Mouse (Mus musculus) bone marrow, adult 2 months (tissue): ENCODE data around the gene Gm28036. TPM values are rescaled to one million over a fixed set of nuclear protein-coding genes. Genes with fewer than 3 reads are reported as not detected.

Experiments used
- H3K27ac ChIP-seq: fragments of 200-500 bp; 2 replicates; pipeline ENCODE4 v1.5.1; 2012; ENCODE audit warnings: low read depth, mild to moderate bottlenecking, control low read depth, inconsistent platforms, low read length; ENCODE audit not compliant: control insufficient read depth, poor library complexity, insufficient read depth
- H3K4me1 ChIP-seq: fragments of 200-500 bp; 2 replicates; pipeline ENCODE4 v1.6.1; 2011; ENCODE audit warnings: low read length; ENCODE audit not compliant: control insufficient read depth, insufficient read depth
- H3K4me3 ChIP-seq: fragments of 200-500 bp; replicated peaks from 2 replicates; pipeline ENCODE3; 2011; ENCODE audit warnings: mild to moderate bottlenecking, low read depth, low read length, control low read depth; ENCODE audit not compliant: control insufficient read depth
- CTCF ChIP-seq: fragments of 200-500 bp; IDR thresholded peaks from 2 replicates; pipeline ENCODE4 v1.5.1; 2011; ENCODE audit warnings: low read length, control low read depth; ENCODE audit not compliant: control insufficient read depth, insufficient read depth
- POLR2A ChIP-seq: fragments of 200-500 bp; IDR thresholded peaks from 2 replicates; pipeline ENCODE4 v1.6.1; 2011; ENCODE audit warnings: low read depth, mild to moderate bottlenecking, control low read depth, low read length, borderline replicate concordance; ENCODE audit not compliant: control insufficient read depth
- WGBS: fragments of 180-500 bp; shearing (Covaris S2); methylation state at CpG from one replicate; pipeline ENCODE4 v1.1.7; 2018; 5-methylcytosine and 5-hydroxymethylcytosine counted together
- polyA plus RNA-seq: library from polyadenylated mRNA; stranded (reverse); fragments of >200 nt; gene quantifications from 2 replicates; pipeline ENCODE4 v1.2.4, GENCODE M21; 2011; ENCODE audit warnings: low replicate concordance; ENCODE audit not compliant: missing spikeins, insufficient read depth, insufficient read length

The Gm28036 gene
- 5.8 and 24.5 TPM in 2 replicates for polyA plus RNA-seq

DNA sequence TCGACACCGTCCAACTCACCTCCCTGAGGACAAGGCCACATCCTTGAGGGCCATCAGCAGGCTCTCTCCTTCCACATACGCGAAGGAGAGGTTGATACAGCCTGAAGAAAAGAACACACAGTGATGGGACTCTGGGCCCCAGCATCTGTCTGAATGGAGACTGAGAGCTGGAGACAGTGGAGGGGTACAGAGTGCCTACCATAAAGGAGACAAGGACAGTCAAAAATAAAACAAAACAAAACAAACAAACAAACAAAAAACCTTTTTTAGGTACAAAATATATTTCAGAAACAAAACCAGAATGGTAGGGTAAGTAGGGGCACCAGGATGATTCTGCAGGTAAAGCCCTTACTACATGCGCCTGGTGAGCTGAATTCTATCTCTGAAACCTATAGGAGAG, at the start of gene Gm28036:
TSS of gene Gm28036 (minus strand) at position 101 of the 400 bp plus-strand sequence.
- 98% methylated on average over 5 of the region's 5 CpGs for WGBS
- Histone ChIP-seq H3K4me1 (no peaks in the 10 kb centered on the region), H3K4me3 (no peak within 1 kb of the TSS), H3K27ac (no peak within 1 kb of the TSS; the same call in 1 of the 2 replicates)
- TF ChIP-seq CTCF, result no peak
- TF ChIP-seq POLR2A, result no peak

DNA sequence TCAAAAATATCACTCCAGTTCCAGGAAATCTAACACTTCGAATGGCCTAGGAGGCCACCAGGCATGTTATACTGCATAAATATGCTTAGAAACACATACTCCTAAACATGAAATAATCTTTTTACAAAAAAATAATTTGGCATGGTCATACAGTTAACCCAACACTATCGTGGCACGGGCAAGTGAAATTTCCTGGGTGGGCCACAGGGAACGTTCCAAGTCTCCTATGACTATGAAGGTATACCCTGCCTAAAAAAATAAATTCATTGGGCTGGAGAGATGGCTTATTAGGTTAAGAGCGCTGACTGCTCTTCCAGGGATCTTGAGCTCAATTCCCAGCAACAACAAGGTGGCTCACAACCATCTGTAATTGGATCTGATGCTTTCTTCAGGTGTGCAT, 39.7 kb upstream of the Gm28036 start:
- H3K4me3 ChIP-seq, result no peak overlapping the region
- no peaks in the 10 kb centered on the region for H3K4me1 ChIP-seq
- 93% methylated on average over 5 of the region's 5 CpGs for whole genome bisulfite sequencing
- H3K27ac ChIP-seq, result no peak overlapping the region
- TF ChIP-seq CTCF (no peak), POLR2A (no peak)

DNA sequence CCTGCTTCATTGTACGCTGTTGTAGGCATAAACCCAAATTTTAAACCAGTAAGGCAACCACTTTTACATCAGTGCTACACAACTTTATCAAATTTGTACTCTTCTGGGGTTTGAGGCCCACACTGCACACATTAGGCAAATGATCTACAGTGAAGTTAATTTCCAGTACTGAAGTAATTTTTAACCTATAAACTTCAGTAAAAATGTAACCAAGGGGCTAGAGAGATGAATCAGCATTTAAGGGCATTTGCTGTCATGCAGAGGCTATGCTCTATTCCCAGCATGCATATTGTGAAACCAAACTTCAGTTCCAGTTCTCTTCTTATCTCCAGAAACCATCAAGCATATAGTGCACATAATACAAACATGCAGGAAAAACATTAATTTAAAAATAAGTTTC, 38.6 kb upstream of the Gm28036 start:
- Histone ChIP-seq H3K4me1 (no peaks in the 10 kb centered on the region), H3K27ac (no peak overlapping the region), H3K4me3 (no peak overlapping the region)
- TF ChIP-seq CTCF (no peak), POLR2A (no peak)
- 93% methylated on average over 1 of the region's 1 CpGs for WGBS

DNA sequence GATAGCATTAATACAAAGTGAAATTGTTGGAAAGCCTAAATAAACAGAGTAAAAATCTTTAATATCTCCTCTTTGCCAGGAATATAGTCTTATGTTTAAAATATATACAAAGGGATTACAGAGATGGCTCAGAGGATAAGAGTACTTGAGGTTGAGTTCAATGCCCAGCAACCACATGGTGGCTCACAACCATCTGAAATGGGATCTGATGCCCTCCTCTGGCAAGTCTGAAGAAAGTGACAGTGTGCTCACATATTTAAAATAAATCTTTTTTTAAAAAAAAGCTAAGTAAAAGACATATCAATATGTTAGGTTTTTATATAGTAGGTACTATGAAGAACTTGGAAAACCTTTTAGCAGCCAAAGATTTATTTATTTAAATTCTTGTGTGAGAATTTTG, 24.6 kb upstream of the Gm28036 start:
- H3K4me1 ChIP-seq, result no peaks in the 10 kb centered on the region
- TF ChIP-seq CTCF, result no peak
- TF ChIP-seq POLR2A, result no peak
- no peak overlapping the region for H3K27ac ChIP-seq
- H3K4me3 ChIP-seq, result no peak overlapping the region

- Histone ChIP-seq H3K4me1 (peaks cover 2% of the 10 kb centered on the region), H3K27ac (no peak overlapping the region), H3K4me3 (no peak overlapping the region)
- 56% methylated on average over 3 of the region's 3 CpGs for WGBS
- no peak for TF ChIP-seq CTCF
- TF ChIP-seq POLR2A, result no peak
Observed at GRCm38 (mm10) chr2:156147316-156147915, 20.5 kb upstream of the Gm28036 start.

DNA sequence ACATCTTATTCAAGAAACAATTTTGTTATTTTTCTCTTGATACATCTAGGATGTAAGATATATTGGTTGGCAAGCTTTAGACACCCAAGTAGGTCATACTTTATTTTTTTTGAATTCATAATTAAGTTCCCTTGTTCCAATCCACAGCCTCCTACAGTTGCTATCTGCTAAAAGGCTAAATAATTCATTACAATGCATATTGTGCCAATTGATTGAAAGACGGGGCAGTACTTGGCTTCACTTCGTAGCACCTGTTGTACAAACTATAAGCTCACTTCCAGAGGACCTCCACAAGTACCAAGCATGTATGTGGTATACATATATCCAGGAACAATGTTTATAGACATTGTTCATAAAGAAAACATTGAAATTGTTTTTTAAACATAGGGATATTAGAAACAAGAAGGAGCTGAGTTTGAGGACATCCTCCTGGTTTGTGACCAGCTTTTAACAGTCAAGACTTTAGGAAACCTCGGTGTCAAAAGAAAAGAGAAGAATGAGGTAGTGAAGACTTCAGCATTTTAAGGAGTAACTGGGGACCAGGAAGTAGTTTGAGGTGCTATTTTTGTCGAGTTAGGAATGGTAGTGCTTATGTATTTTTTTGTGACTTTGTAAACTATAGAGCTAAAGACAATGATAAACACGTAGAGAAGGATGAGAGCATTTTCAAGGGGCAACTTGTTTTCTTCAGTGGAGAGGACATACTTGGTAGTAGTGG, 19.5 kb upstream of the Gm28036 start:
- Histone ChIP-seq H3K27ac (no peak overlapping the region), H3K4me1 (peaks cover 2% of the 10 kb centered on the region), H3K4me3 (no peak overlapping the region)
- TF ChIP-seq POLR2A (no peak), CTCF (no peak)
- 54% methylated on average over 5 of the region's 5 CpGs for WGBS

- Histone ChIP-seq H3K27ac (no peak overlapping the region), H3K4me1 (peaks cover 2% of the 10 kb centered on the region), H3K4me3 (no peak overlapping the region)
- TF ChIP-seq CTCF (no peak), POLR2A (no peak)
- WGBS, result 75% methylated on average over 11 of the region's 11 CpGs
Observed at GRCm38 (mm10) chr2:156145486-156146130, 18.7 kb upstream of the Gm28036 start.
